7 mouse cellular contexts compared by ENCODE assay signal in genomic region chr7:15962311-15963288, GRCm38 (mm10). TPM values are rescaled to one million over a fixed set of nuclear protein-coding genes. Genes with fewer than 3 reads are reported as not detected.
A peak's percentile ranks its signal among the peaks of the same experiment; 100 is the strongest.
DNase-seq lines count a peak whose midpoint lies in the region; ATAC-seq lines count a peak whose summit lies in the region.

No protein-coding gene starts in this region.

- H3K36me3 ChIP-seq in intestine, embryonic 15.5 days, result 0 out of 2 replicates have a peak, but pooled peaks cover 4% of the 10 kb centered on the region
- H3K36me3 ChIP-seq in neural tube, embryonic 15.5 days, result peaks cover under 1% of the 10 kb centered on the region; the same call in 1 of the 2 replicates

- peak overlapping the region; percentile 7; the same call in 1 of the 2 replicates for H3K4me3 ChIP-seq in intestine, embryonic 15.5 days (replicated peaks)
- H3K4me3 ChIP-seq in neural tube, embryonic 15.5 days (replicated peaks), result no peak overlapping the region

- peak overlapping the region; percentile 91 for H3K27ac ChIP-seq in intestine, embryonic 15.5 days
- H3K27ac ChIP-seq in neural tube, embryonic 15.5 days (replicated peaks), result peak overlapping the region; percentile 60

- peaks cover 48% of the 10 kb centered on the region for H3K4me1 ChIP-seq in intestine, embryonic 15.5 days (replicated peaks)
- peaks cover 18% of the 10 kb centered on the region for H3K4me1 ChIP-seq in neural tube, embryonic 15.5 days

- no peaks in the 10 kb centered on the region for H3K9me3 ChIP-seq in intestine, embryonic 15.5 days
- H3K9me3 ChIP-seq in neural tube, embryonic 15.5 days (replicated peaks), result no peaks in the 10 kb centered on the region

- H3K4me2 ChIP-seq in intestine, embryonic 15.5 days (replicated peaks), result peak overlapping the region; percentile 48
- H3K4me2 ChIP-seq in neural tube, embryonic 15.5 days, result no peak overlapping the region

- peak; percentile 82 for ATAC-seq in intestine, embryonic 15.5 days
- peak; percentile 21; the same call in 1 of the 2 replicates for ATAC-seq in neural tube, embryonic 15.5 days (ENCODE audit: low FRiP score)

- H3K9ac ChIP-seq in intestine, embryonic 15.5 days, result peak overlapping the region; percentile 29; the same call in 1 of the 2 replicates
- H3K9ac ChIP-seq in neural tube, embryonic 15.5 days (replicated peaks), result no peak overlapping the region

- WGBS in intestine, embryonic 15.5 days, result 30% methylated on average over 12 of the region's 12 CpGs
- 46% methylated on average over 12 of the region's 12 CpGs for WGBS in neural tube, embryonic 15.5 days

- H3K27me3 ChIP-seq in intestine, embryonic 15.5 days (replicated peaks), result no peaks in the 10 kb centered on the region
- H3K27me3 ChIP-seq in neural tube, embryonic 15.5 days (replicated peaks), result no peaks in the 10 kb centered on the region

- DNase-seq in NIH3T3 (ENCODE audit: low read depth), result peak; percentile 97
- DNase-seq in adrenal gland, postnatal 14 days, result peak; percentile 94
- peak; percentile 92 for DNase-seq in gastrocnemius, postnatal 25 days
- peak; percentile 46 for DNase-seq in liver
- DNase-seq in yolk sac, embryonic 10.5 days (ENCODE audit: low spot score), result peak; percentile 67

RNA-seq across cellular contexts. Expression of gene Ehd2, which starts 4.8 kb away (rescaled TPM):
- 119 and 121 TPM in 2 replicates for total RNA-seq in adrenal gland, postnatal 14 days (2021)
- 10 to 100 TPM; 44.5 to 66.1 TPM for total RNA-seq in gastrocnemius, postnatal 25 days (2021)
- 42.3 and 50.9 TPM in 2 replicates for polyA plus RNA-seq in intestine, embryonic 15.5 days (2015; fragmentation: Nextera tagmentation; extraction: Ambion mirVana)
- 9.2 and 14.8 TPM in 2 replicates for polyA plus RNA-seq in neural tube, embryonic 15.5 days (2015; fragmentation: Nextera tagmentation; extraction: Ambion mirVana)

RNA-seq across cellular contexts. Expression of gene Nop53, which starts 16.7 kb away (rescaled TPM):
- 196 and 213 TPM in 2 replicates for total RNA-seq in adrenal gland, postnatal 14 days (2021)
- 100 to 1,000 TPM in 1 of 2 experiments, 10 to 100 TPM in 1; 86.8 to 101 TPM for total RNA-seq in gastrocnemius, postnatal 25 days (2021)
- polyA plus RNA-seq in intestine, embryonic 15.5 days (2015; fragmentation: Nextera tagmentation; extraction: Ambion mirVana), result 161 and 174 TPM in 2 replicates
- polyA plus RNA-seq in neural tube, embryonic 15.5 days (2015; fragmentation: Nextera tagmentation; extraction: Ambion mirVana), result 108 and 127 TPM in 2 replicates

RNA-seq across cellular contexts. Expression of gene Selenow, which starts 40.4 kb away (rescaled TPM):
- total RNA-seq in adrenal gland, postnatal 14 days (2021), result 191 and 202 TPM in 2 replicates
- total RNA-seq in gastrocnemius, postnatal 25 days (2021), result 1,000 to 10,000 TPM; 1,236 to 1,328 TPM
- 645 and 657 TPM in 2 replicates for polyA plus RNA-seq in intestine, embryonic 15.5 days (2015; fragmentation: Nextera tagmentation; extraction: Ambion mirVana)
- 1,268 and 1,471 TPM in 2 replicates for polyA plus RNA-seq in neural tube, embryonic 15.5 days (2015; fragmentation: Nextera tagmentation; extraction: Ambion mirVana)

Comparison
In these comparisons a context has a peak if more than half of its experiments do, and no peak if none do; other contexts are left out.
1. DNase-seq: peak in every context shown above with its lines; median percentile 97 in NIH3T3; 94 in adrenal gland, postnatal 14 days; 92 in gastrocnemius, postnatal 25 days; 67 in yolk sac, embryonic 10.5 days; 46 in liver.